In genomic region chr2:50690120-50691103, GRCm38 (mm10) we compare ENCODE assay signal across 14 mouse cellular contexts.
DNase-seq lines count a peak whose midpoint lies in the region; ATAC-seq and TF ChIP-seq lines count a peak whose summit lies in the region.
"Had no signal": no experiment of that assay in that cellular context is flagged by ENCODE, and none has a peak within 500 bp of the region (broad histone marks: within the 10 kb centered on the region; RNA-seq: fewer than 3 reads in every experiment).

No protein-coding gene starts in this region.

- no peaks in the 10 kb centered on the region for H3K36me3 ChIP-seq in intestine, embryonic 16.5 days (ENCODE audit: control insufficient read depth, insufficient read depth, low read length)
- H3K36me3 ChIP-seq: hindbrain, embryonic 10.5 days; limb, embryonic 10.5 days had no signal

- ATAC-seq in megakaryocyte, adult 5-6 weeks (ENCODE audit: poor library complexity, severe bottlenecking) = peak; percentile 75
- ATAC-seq in intestine, embryonic 16.5 days = no peak

- H3K27ac ChIP-seq in cerebellum, adult 2 months (ENCODE audit: insufficient read depth, low read length) = no peak overlapping the region
- no peak overlapping the region for H3K27ac ChIP-seq in intestine, embryonic 16.5 days (ENCODE audit: low read length)
- H3K27ac ChIP-seq: hindbrain, embryonic 10.5 days; limb, embryonic 10.5 days had no signal

- WGBS in cerebellum, adult 2 months = 87% methylated on average over 11 of the region's 11 CpGs
- 73% methylated on average over 11 of the region's 11 CpGs for WGBS in intestine, embryonic 16.5 days

- H3K9ac ChIP-seq in intestine, embryonic 16.5 days (ENCODE audit: low read depth, low read length) = no peak overlapping the region

- DNase-seq in lung, adult 18-20 months = peak; percentile 17 to 52
- no peak for DNase-seq in lung, postnatal 14 days
- peak; percentile 21 for DNase-seq in adipocyte (ENCODE audit: low spot score)
- peak; percentile 82 for DNase-seq in heart, adult 8-10 months (ENCODE audit: low spot score)
- no peak for DNase-seq in cerebellum, adult 2 months
- DNase-seq in cerebellum, adult 18-20 months = no peak
- DNase-seq: cerebellum, postnatal 10 days; kidney, postnatal 10 days had no signal

- no peak for TF ChIP-seq CTCF in cerebellum, adult 2 months (IDR thresholded peaks at IDR 0.05; ENCODE audit: borderline replicate concordance, insufficient read depth, low read depth, low read length)

- H3K4me2 ChIP-seq in intestine, embryonic 16.5 days (ENCODE audit: low read depth, low read length) = no peak overlapping the region
- H3K4me2 ChIP-seq: midbrain, embryonic 11.5 days had no signal

- no peaks in the 10 kb centered on the region for H3K9me3 ChIP-seq in intestine, embryonic 16.5 days (ENCODE audit: control insufficient read depth, low read length)
- H3K9me3 ChIP-seq: hindbrain, embryonic 10.5 days; limb, embryonic 10.5 days had no signal

- TF ChIP-seq POLR2A in cerebellum, adult 2 months (IDR thresholded peaks at IDR 0.05; ENCODE audit: borderline replicate concordance, insufficient read depth, low read length) = no peak

- peaks cover 6% of the 10 kb centered on the region; the same call in 1 of the 2 replicates for H3K4me1 ChIP-seq in cerebellum, adult 2 months (ENCODE audit: control insufficient read depth, insufficient read depth, low read length)
- 0 out of 2 replicates have a peak, but pooled peaks cover 3% of the 10 kb centered on the region for H3K4me1 ChIP-seq in intestine, embryonic 16.5 days (ENCODE audit: control insufficient read depth, insufficient read depth, low read length)

- H3K27me3 ChIP-seq in cerebellum, adult 2 months (ENCODE audit: control insufficient read depth, insufficient read depth, low read length) = no peaks in the 10 kb centered on the region; the same call in 1 of the 2 replicates
- H3K27me3 ChIP-seq in intestine, embryonic 16.5 days (replicated peaks; ENCODE audit: control insufficient read depth, insufficient read depth, low read length) = no peaks in the 10 kb centered on the region

- H3K4me3 ChIP-seq in cerebellum, adult 2 months (replicated peaks; ENCODE audit: insufficient read depth, low read depth, low read length) = no peak overlapping the region
- H3K4me3 ChIP-seq in intestine, embryonic 16.5 days (ENCODE audit: low read length) = no peak overlapping the region
- H3K4me3 ChIP-seq: erythroblast, embryonic 14.5 days; hindbrain, embryonic 10.5 days; limb, embryonic 10.5 days had no signal

Comparison
In these comparisons a context has a peak if more than half of its experiments do, and no peak if none do; other contexts are left out.
1. DNase-seq: peak in lung, adult 18-20 months (2 of 2), adipocyte (single experiment) and heart, adult 8-10 months (single experiment); none in lung, postnatal 14 days (single experiment), cerebellum, adult 2 months (0 of 2) and cerebellum, adult 18-20 months (0 of 2).